Mouse (Mus musculus) liver, adult (tissue): ENCODE measurements around the gene Sp6.

Experiments used
- GATA4 ChIP-seq: IDR thresholded peaks from 2 replicates; pipeline ENCODE4 v1.6.1; 2014; ENCODE audit warnings: mild to moderate bottlenecking, low read length; ENCODE audit not compliant: insufficient replicate concordance

The Sp6 gene

GRCm38 (mm10) chr11:97029686-97030417 lies 16.7 kb downstream of the Sp6 start, which contains the start of gene Scrn2:
Scrn2 (plus strand) TSS chr11:97029938.
- TF ChIP-seq GATA4, result no peak

- TF ChIP-seq GATA4, result no peak
Measured at GRCm38 (mm10) chr11:97030426-97030825, 17.2 kb downstream of the Sp6 start.

- TF ChIP-seq GATA4, result no peak
Measured at GRCm38 (mm10) chr11:97031977-97032376, 18.8 kb downstream of the Sp6 start.

- no peak for TF ChIP-seq GATA4
Measured at GRCm38 (mm10) chr11:97032499-97032898, 19.3 kb downstream of the Sp6 start.

GRCm38 (mm10) chr11:97033781-97034180 lies 20.6 kb downstream of the Sp6 start:
- no peak for TF ChIP-seq GATA4

- no peak for TF ChIP-seq GATA4
Measured at GRCm38 (mm10) chr11:97036141-97036540, 22.9 kb downstream of the Sp6 start.

- TF ChIP-seq GATA4, result no peak
Measured at GRCm38 (mm10) chr11:97038881-97039280, 25.7 kb downstream of the Sp6 start.

- no peak for TF ChIP-seq GATA4
Measured at GRCm38 (mm10) chr11:97040301-97041021, 27.3 kb downstream of the Sp6 start.

GRCm38 (mm10) chr11:97041022-97041899 lies 28.1 kb downstream of the Sp6 start, which contains the start of the genes Lrrc46 and Mrpl10:
Lrrc46 (minus strand) TSS chr11:97041407.
Mrpl10 (plus strand) TSS chr11:97041560.
- peak; percentile 56; the same call in 1 of the 2 replicates for TF ChIP-seq GATA4

- no peak for TF ChIP-seq GATA4
Measured at GRCm38 (mm10) chr11:97044902-97045301, 31.7 kb downstream of the Sp6 start.

- TF ChIP-seq GATA4, result no peak
Measured at GRCm38 (mm10) chr11:97045861-97046260, 32.7 kb downstream of the Sp6 start.

GRCm38 (mm10) chr11:97048090-97048650 lies 35.0 kb downstream of the Sp6 start:
- TF ChIP-seq GATA4, result no peak

- TF ChIP-seq GATA4, result no peak
Measured at GRCm38 (mm10) chr11:97049492-97050085, 36.4 kb downstream of the Sp6 start.

GRCm38 (mm10) chr11:97050216-97050943 lies 37.2 kb downstream of the Sp6 start, which contains the start of gene Osbpl7:
Osbpl7 (plus strand) TSS chr11:97050628.
- TF ChIP-seq GATA4, result no peak
